Mouse (Mus musculus): Measurements from ENCODE around the gene Samd4. TPM values are rescaled to one million over a fixed set of nuclear protein-coding genes. Genes with fewer than 3 reads are reported as not detected.

Gene Samd4
- total and polyA plus RNA-seq, 3 experiments: 0.22 TPM; not detected in 2

- H3K27me3 ChIP-seq (ENCODE audit: insufficient read depth, low read length): peaks cover 45% of the 10 kb centered on the region
- no peak for TF ChIP-seq GATA2 (IDR thresholded peaks at IDR 0.05; ENCODE audit: borderline replicate concordance, low read depth, low read length)
- TF ChIP-seq POLR2AphosphoS5 (IDR thresholded peaks at IDR 0.05; ENCODE audit: insufficient replicate concordance, low read depth, low read length): no peak
- TF ChIP-seq TAL1 (conservative IDR thresholded peaks at IDR 0.05; ENCODE audit: low read depth, low read length): no peak
- no peak for TF ChIP-seq CTCF (IDR thresholded peaks at IDR 0.05; ENCODE audit: low read depth, low read length)
- no peak for TF ChIP-seq GATA1 (IDR thresholded peaks at IDR 0.05; ENCODE audit: borderline replicate concordance, low read length)
- H3K9me3 ChIP-seq (replicated peaks): peaks cover 7% of the 10 kb centered on the region
- H3K36me3 ChIP-seq (replicated peaks): no peaks in the 10 kb centered on the region
- ATAC-seq (ENCODE audit: extremely low read depth, insufficient number of reproducible peaks, low FRiP score, poor library complexity, severe bottlenecking): no peak
- H3K4me3 ChIP-seq (ENCODE audit: low read depth, low read length): no peak overlapping the region
- H3K4me1 ChIP-seq (ENCODE audit: insufficient read depth, low read depth, low read length): 0 out of 2 replicates have a peak, but pooled peaks cover 3% of the 10 kb centered on the region
- no peak for DNase-seq (ENCODE audit: low spot score)
Measured at GRCm38 (mm10) chr14:46883871-46884441, 1.3 kb downstream of the Samd4 start.

GRCm38 (mm10) chr14:46884701-46885428 lies 2.2 kb downstream of the Samd4 start:
- Histone ChIP-seq H3K4me3 (ENCODE audit: low read depth, low read length) (no peak overlapping the region), H3K27me3 (ENCODE audit: insufficient read depth, low read length) (peaks cover 47% of the 10 kb centered on the region), H3K9me3 (replicated peaks) (peaks cover 7% of the 10 kb centered on the region), H3K36me3 (replicated peaks) (no peaks in the 10 kb centered on the region), H3K4me1 (ENCODE audit: insufficient read depth, low read depth, low read length) (0 out of 2 replicates have a peak, but pooled peaks cover 3% of the 10 kb centered on the region)
- no peak for DNase-seq (ENCODE audit: low spot score)
- TF ChIP-seq POLR2AphosphoS5 (IDR thresholded peaks at IDR 0.05; ENCODE audit: insufficient replicate concordance, low read depth, low read length): no peak
- TF ChIP-seq TAL1 (conservative IDR thresholded peaks at IDR 0.05; ENCODE audit: low read depth, low read length): no peak
- TF ChIP-seq CTCF (IDR thresholded peaks at IDR 0.05; ENCODE audit: low read depth, low read length): no peak
- no peak for TF ChIP-seq GATA2 (IDR thresholded peaks at IDR 0.05; ENCODE audit: borderline replicate concordance, low read depth, low read length)
- no peak for TF ChIP-seq GATA1 (IDR thresholded peaks at IDR 0.05; ENCODE audit: borderline replicate concordance, low read length)
- ATAC-seq (ENCODE audit: extremely low read depth, insufficient number of reproducible peaks, low FRiP score, poor library complexity, severe bottlenecking): no peak

GRCm38 (mm10) chr14:46885429-46885755 lies 2.7 kb downstream of the Samd4 start:
- Histone ChIP-seq H3K4me3 (ENCODE audit: low read depth, low read length) (no peak overlapping the region), H3K4me1 (ENCODE audit: insufficient read depth, low read depth, low read length) (0 out of 2 replicates have a peak, but pooled peaks cover 3% of the 10 kb centered on the region), H3K9me3 (replicated peaks) (peaks cover 7% of the 10 kb centered on the region), H3K36me3 (replicated peaks) (no peaks in the 10 kb centered on the region), H3K27me3 (ENCODE audit: insufficient read depth, low read length) (peaks cover 46% of the 10 kb centered on the region)
- ATAC-seq (ENCODE audit: extremely low read depth, insufficient number of reproducible peaks, low FRiP score, poor library complexity, severe bottlenecking): no peak
- no peak for TF ChIP-seq CTCF (IDR thresholded peaks at IDR 0.05; ENCODE audit: low read depth, low read length)
- no peak for TF ChIP-seq GATA1 (IDR thresholded peaks at IDR 0.05; ENCODE audit: borderline replicate concordance, low read length)
- TF ChIP-seq GATA2 (IDR thresholded peaks at IDR 0.05; ENCODE audit: borderline replicate concordance, low read depth, low read length): no peak
- TF ChIP-seq TAL1 (conservative IDR thresholded peaks at IDR 0.05; ENCODE audit: low read depth, low read length): no peak
- no peak for TF ChIP-seq POLR2AphosphoS5 (IDR thresholded peaks at IDR 0.05; ENCODE audit: insufficient replicate concordance, low read depth, low read length)
- DNase-seq (ENCODE audit: low spot score): no peak

GRCm38 (mm10) chr14:46885891-46886301 lies 3.2 kb downstream of the Samd4 start:
- H3K27me3 ChIP-seq (ENCODE audit: insufficient read depth, low read length): peaks cover 46% of the 10 kb centered on the region

GRCm38 (mm10) chr14:46889096-46889495 lies 6.4 kb downstream of the Samd4 start:
- no peak for DNase-seq (ENCODE audit: low spot score)
- 0 out of 2 replicates have a peak, but pooled peaks cover 2% of the 10 kb centered on the region for H3K4me1 ChIP-seq (ENCODE audit: insufficient read depth, low read depth, low read length)
- H3K36me3 ChIP-seq (replicated peaks): no peaks in the 10 kb centered on the region
- TF ChIP-seq GATA1 (IDR thresholded peaks at IDR 0.05; ENCODE audit: borderline replicate concordance, low read length): no peak
- TF ChIP-seq POLR2AphosphoS5 (IDR thresholded peaks at IDR 0.05; ENCODE audit: insufficient replicate concordance, low read depth, low read length): no peak
- TF ChIP-seq TAL1 (conservative IDR thresholded peaks at IDR 0.05; ENCODE audit: low read depth, low read length): no peak
- no peak for TF ChIP-seq CTCF (IDR thresholded peaks at IDR 0.05; ENCODE audit: low read depth, low read length)
- TF ChIP-seq GATA2 (IDR thresholded peaks at IDR 0.05; ENCODE audit: borderline replicate concordance, low read depth, low read length): no peak
- peaks cover 25% of the 10 kb centered on the region for H3K27me3 ChIP-seq (ENCODE audit: insufficient read depth, low read length)
- ATAC-seq (ENCODE audit: extremely low read depth, insufficient number of reproducible peaks, low FRiP score, poor library complexity, severe bottlenecking): no peak
- H3K4me3 ChIP-seq (ENCODE audit: low read depth, low read length): no peak overlapping the region
- no peaks in the 10 kb centered on the region for H3K9me3 ChIP-seq (replicated peaks)

More at GRCm38 (mm10) chr14:46885891-46886301, 3.2 kb downstream of the Samd4 start:
- DNase-seq (ENCODE audit: low spot score) (no peak), ATAC-seq (ENCODE audit: extremely low read depth, insufficient number of reproducible peaks, low FRiP score, poor library complexity, severe bottlenecking) (no peak)
- H3K36me3 ChIP-seq (replicated peaks): no peaks in the 10 kb centered on the region
- TF ChIP-seq GATA1 (IDR thresholded peaks at IDR 0.05; ENCODE audit: borderline replicate concordance, low read length) (no peak), POLR2AphosphoS5 (IDR thresholded peaks at IDR 0.05; ENCODE audit: insufficient replicate concordance, low read depth, low read length) (no peak), GATA2 (IDR thresholded peaks at IDR 0.05; ENCODE audit: borderline replicate concordance, low read depth, low read length) (no peak), TAL1 (conservative IDR thresholded peaks at IDR 0.05; ENCODE audit: low read depth, low read length) (no peak), CTCF (IDR thresholded peaks at IDR 0.05; ENCODE audit: low read depth, low read length) (no peak)
- H3K9me3 ChIP-seq (replicated peaks): peaks cover 7% of the 10 kb centered on the region
- H3K4me1 ChIP-seq (ENCODE audit: insufficient read depth, low read depth, low read length): 0 out of 2 replicates have a peak, but pooled peaks cover 3% of the 10 kb centered on the region
- no peak overlapping the region for H3K4me3 ChIP-seq (ENCODE audit: low read depth, low read length)

- Histone ChIP-seq H3K27me3 (ENCODE audit: insufficient read depth, low read length) (peaks cover 3% of the 10 kb centered on the region), H3K4me3 (ENCODE audit: low read depth, low read length) (no peak overlapping the region), H3K9me3 (replicated peaks) (no peaks in the 10 kb centered on the region), H3K36me3 (replicated peaks) (no peaks in the 10 kb centered on the region), H3K4me1 (ENCODE audit: insufficient read depth, low read depth, low read length) (no peaks in the 10 kb centered on the region)
- DNase-seq (ENCODE audit: low spot score): no peak
- no peak for ATAC-seq (ENCODE audit: extremely low read depth, insufficient number of reproducible peaks, low FRiP score, poor library complexity, severe bottlenecking)
- no peak for TF ChIP-seq GATA2 (IDR thresholded peaks at IDR 0.05; ENCODE audit: borderline replicate concordance, low read depth, low read length)
- TF ChIP-seq CTCF (IDR thresholded peaks at IDR 0.05; ENCODE audit: low read depth, low read length): no peak
- TF ChIP-seq TAL1 (conservative IDR thresholded peaks at IDR 0.05; ENCODE audit: low read depth, low read length): no peak
- TF ChIP-seq GATA1 (IDR thresholded peaks at IDR 0.05; ENCODE audit: borderline replicate concordance, low read length): no peak
- no peak for TF ChIP-seq POLR2AphosphoS5 (IDR thresholded peaks at IDR 0.05; ENCODE audit: insufficient replicate concordance, low read depth, low read length)
Measured at GRCm38 (mm10) chr14:46893961-46894360, 11.3 kb downstream of the Samd4 start.

Measured in G1E (cell line).